Mouse (Mus musculus) ZHBTc4 (cell line): ENCODE data around the gene Fam107a.

Source experiments
- DNase-seq: peaks from one replicate; pipeline ENCODE4 v3.0.0-alpha.2; 2011; ENCODE audit warnings: low read depth, low spot score

Fam107a gene

GRCm38 (mm10) chr14:8317194-8318097, at the start of gene Fam107a:
Gene Fam107a, minus strand, starts transcription at chr14:8318023.
- DNase-seq: peak; percentile 13

- peak; percentile 52 for DNase-seq
These were observed 49.3 kb upstream of the Fam107a start for GRCm38 (mm10) chr14:8367121-8367520.

GRCm38 (mm10) chr14:8365833-8366232, 48.0 kb upstream of the Fam107a start:
- no peak for DNase-seq

- DNase-seq: peak; percentile 43
These were observed 39.0 kb upstream of the Fam107a start for GRCm38 (mm10) chr14:8356836-8357235.

- DNase-seq: peak; percentile 86
These were observed 38.2 kb upstream of the Fam107a start for GRCm38 (mm10) chr14:8355999-8356501.

- no peak for DNase-seq
These were observed 31.1 kb upstream of the Fam107a start for GRCm38 (mm10) chr14:8348927-8349326.

GRCm38 (mm10) chr14:8346255-8346997, 28.6 kb upstream of the Fam107a start:
- peak; percentile 93 for DNase-seq

GRCm38 (mm10) chr14:8345566-8345965, 27.7 kb upstream of the Fam107a start:
- no peak for DNase-seq

GRCm38 (mm10) chr14:8342509-8343106, 24.8 kb upstream of the Fam107a start:
- DNase-seq: no peak

GRCm38 (mm10) chr14:8340226-8340625, 22.4 kb upstream of the Fam107a start:
- DNase-seq: no peak

GRCm38 (mm10) chr14:8335947-8336346, 18.1 kb upstream of the Fam107a start:
- no peak for DNase-seq

GRCm38 (mm10) chr14:8334511-8334910, 16.7 kb upstream of the Fam107a start:
- no peak for DNase-seq

- no peak for DNase-seq
These were observed 14.8 kb upstream of the Fam107a start for GRCm38 (mm10) chr14:8332314-8333252.

GRCm38 (mm10) chr14:8331307-8331905, 13.6 kb upstream of the Fam107a start:
- DNase-seq: no peak

- DNase-seq: no peak
These were observed 12.6 kb upstream of the Fam107a start for GRCm38 (mm10) chr14:8330390-8330789.

- peak; percentile 20 for DNase-seq
These were observed 11.7 kb upstream of the Fam107a start for GRCm38 (mm10) chr14:8329552-8329951.

- DNase-seq: no peak
These were observed 9.5 kb upstream of the Fam107a start for GRCm38 (mm10) chr14:8327371-8327770.

GRCm38 (mm10) chr14:8326961-8327360, 9.1 kb upstream of the Fam107a start:
- no peak for DNase-seq

GRCm38 (mm10) chr14:8325746-8326145, 7.9 kb upstream of the Fam107a start:
- no peak for DNase-seq

- no peak for DNase-seq
These were observed 2.7 kb upstream of the Fam107a start for GRCm38 (mm10) chr14:8320528-8320927.
